Mouse (Mus musculus) megakaryocyte, embryonic 14.5 days (primary cell): ENCODE results near the gene Adgrf4.

Source experiments
- FLI1 ChIP-seq: IDR thresholded peaks from 2 replicates; pipeline ENCODE4 v1.6.1; 2012; ENCODE audit warnings: low read length, inconsistent platforms, mixed read lengths
- GATA1 ChIP-seq: IDR thresholded peaks from 3 replicates; pipeline ENCODE4 v1.6.1; 2012; ENCODE audit warnings: mixed read lengths, low read length, inconsistent platforms, borderline replicate concordance

DNA sequence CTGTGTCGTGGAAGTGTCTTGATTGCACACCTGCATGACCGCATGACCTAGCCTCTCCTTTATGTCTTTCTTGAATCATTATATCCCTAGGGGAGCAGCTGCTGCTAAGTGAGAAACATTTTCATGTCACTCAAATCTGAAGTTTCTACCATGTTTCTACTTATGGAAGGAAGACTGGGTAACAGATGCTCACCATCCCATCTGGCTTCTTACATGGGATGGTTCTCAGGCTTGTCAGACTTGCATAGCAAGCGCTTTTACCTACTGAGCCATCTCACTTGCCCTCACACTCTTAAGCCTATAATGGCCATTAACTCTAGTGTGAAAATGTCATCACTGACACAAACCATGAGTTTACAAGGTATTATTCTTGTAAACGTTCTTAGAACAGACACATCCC lies 13.5 kb upstream of the Adgrf4 start:
- no peak for TF ChIP-seq GATA1
- TF ChIP-seq FLI1, result no peak
